ENCODE assay signal across 8 mouse cellular contexts in the genomic region with DNA sequence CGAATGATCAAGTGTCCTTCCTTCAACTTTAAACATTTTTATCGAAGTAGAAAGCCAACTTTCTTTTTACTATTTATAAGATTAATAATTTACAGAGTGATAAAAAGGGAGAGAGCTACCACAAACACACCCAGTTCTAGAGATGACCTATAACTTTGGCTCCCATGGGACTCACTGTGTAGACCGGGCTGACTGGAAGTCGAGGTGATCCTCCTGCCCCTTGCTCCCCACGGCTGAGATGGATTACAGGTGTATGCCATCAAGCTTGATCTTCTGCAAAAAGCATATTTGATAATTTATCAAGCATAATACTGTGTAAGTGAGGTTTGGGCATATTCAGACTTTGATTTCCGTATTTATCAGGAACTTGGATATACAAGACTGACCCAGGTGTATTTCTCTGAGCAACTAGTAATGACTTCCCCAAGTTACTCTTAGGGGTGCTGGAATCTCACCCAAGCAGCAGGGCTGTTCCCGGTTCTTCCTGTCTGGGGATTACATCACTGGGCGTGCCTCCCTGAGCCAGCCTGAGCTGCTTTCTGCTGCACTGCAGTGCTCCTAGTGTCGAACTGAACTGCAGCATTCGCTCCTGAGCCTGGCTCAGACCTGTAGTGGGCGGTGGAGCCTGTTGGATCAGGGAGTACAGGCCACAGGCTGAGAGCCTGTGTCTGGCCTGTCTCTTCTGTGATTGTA. TPM values are rescaled to one million over a fixed set of nuclear protein-coding genes. Genes with fewer than 3 reads are reported as not detected.
A peak's percentile ranks its signal among the peaks of the same experiment; 100 is the strongest.
DNase-seq lines count a peak whose midpoint lies in the region; ATAC-seq and TF ChIP-seq lines count a peak whose summit lies in the region.
"Had no signal": no experiment of that assay in that cellular context is flagged by ENCODE, and none has a peak within 500 bp of the region (broad histone marks: within the 10 kb centered on the region; RNA-seq: fewer than 3 reads in every experiment).

No protein-coding gene starts in this region.

- no peak overlapping the region for H3K9ac ChIP-seq in limb, embryonic 15.5 days
- no peak overlapping the region for H3K9ac ChIP-seq in midbrain, embryonic 14.5 days (replicated peaks; ENCODE audit: low read length)
- H3K9ac ChIP-seq: hindbrain, embryonic 15.5 days had no signal

- peaks cover 18% of the 10 kb centered on the region for H3K4me1 ChIP-seq in limb, embryonic 15.5 days
- peaks cover 8% of the 10 kb centered on the region for H3K4me1 ChIP-seq in midbrain, embryonic 14.5 days (ENCODE audit: control insufficient read depth, insufficient read depth, low read length)

- CTCF ChIA-PET in Patski (lab: Charles Lee), result interaction anchor here (0.9 kb wide), 1 partner anchor 94 kb away, joined by 4 read pairs; the partner anchor contains the start of gene Hsp90aa1

- POLR2A ChIA-PET in Patski (lab: Charles Lee), result interaction anchor here (1.2 kb wide), 1 partner anchor 18 kb away, joined by 3 read pairs; no protein-coding TSS in a partner anchor

- peak; percentile 95 for DNase-seq in ES-CJ7 (ENCODE audit: low read depth, low spot score)
- DNase-seq in Patski (ENCODE audit: low read depth, low spot score), result no peak
- peak; percentile 62 to 70 for DNase-seq in heart, postnatal 36 days
- peak; percentile 16 for DNase-seq in retina, postnatal 1 day
- DNase-seq in midbrain, embryonic 14.5 days, result no peak

- WGBS in limb, embryonic 15.5 days, result 64% methylated on average over 11 of the region's 11 CpGs
- 75% methylated on average over 11 of the region's 11 CpGs for WGBS in midbrain, embryonic 14.5 days

- in situ Hi-C loops in Patski (cut with MboI; ENCODE audit: low pct_unique_long_range_greater_than_20kb), result no loop called here

- H3K27ac ChIP-seq in limb, embryonic 15.5 days, result peak overlapping the region; percentile 69
- H3K27ac ChIP-seq in midbrain, embryonic 14.5 days (replicated peaks; ENCODE audit: low read depth, low read length), result no peak overlapping the region
- H3K27ac ChIP-seq: hindbrain, embryonic 15.5 days had no signal

- no peak overlapping the region for H3K4me3 ChIP-seq in limb, embryonic 15.5 days
- no peak overlapping the region for H3K4me3 ChIP-seq in midbrain, embryonic 14.5 days (replicated peaks; ENCODE audit: low read depth, low read length)
- H3K4me3 ChIP-seq: hindbrain, embryonic 15.5 days had no signal

- H3K27me3 ChIP-seq in Patski, result no peaks in the 10 kb centered on the region
- no peaks in the 10 kb centered on the region for H3K27me3 ChIP-seq in limb, embryonic 15.5 days
- H3K27me3 ChIP-seq in midbrain, embryonic 14.5 days (ENCODE audit: control insufficient read depth, insufficient read depth, low read length), result no peaks in the 10 kb centered on the region
- H3K27me3 ChIP-seq: hindbrain, embryonic 15.5 days had no signal

- intact Hi-C loops in heart, postnatal 36 days (cut with DNase I), result no loop called here

- peaks cover 28% of the 10 kb centered on the region for H3K36me3 ChIP-seq in limb, embryonic 15.5 days
- peaks cover 23% of the 10 kb centered on the region for H3K36me3 ChIP-seq in midbrain, embryonic 14.5 days (ENCODE audit: control insufficient read depth, insufficient read depth, low read length)

- no peak overlapping the region for H3K4me2 ChIP-seq in limb, embryonic 15.5 days
- no peak overlapping the region for H3K4me2 ChIP-seq in midbrain, embryonic 14.5 days (ENCODE audit: low read length)
- H3K4me2 ChIP-seq: hindbrain, embryonic 15.5 days had no signal

- ATAC-seq in Patski, result peak; percentile 85
- ATAC-seq in erythroid progenitor cell, adult 5-6 weeks (replicated peaks; ENCODE audit: low FRiP score, poor library complexity, severe bottlenecking), result peak; percentile 49; the same call in 1 of the 2 replicates
- peak; percentile 57 for ATAC-seq in limb, embryonic 15.5 days (ENCODE audit: insufficient number of reproducible peaks, low FRiP score, low TSS enrichment, low read depth)
- ATAC-seq in midbrain, embryonic 14.5 days (ENCODE audit: low FRiP score, low TSS enrichment), result no peak

- no peaks in the 10 kb centered on the region for H3K9me3 ChIP-seq in limb, embryonic 15.5 days
- no peaks in the 10 kb centered on the region for H3K9me3 ChIP-seq in midbrain, embryonic 14.5 days (ENCODE audit: control insufficient read depth, low read length)
- H3K9me3 ChIP-seq: hindbrain, embryonic 15.5 days had no signal

- TF ChIP-seq CTCF in Patski (IDR thresholded peaks at IDR 0.05), result no peak

RNA-seq across cellular contexts. Expression of gene Dync1h1, which starts 7.4 kb away (rescaled TPM):
- 188 TPM for polyA plus RNA-seq in Patski (2021)
- 66.2 and 96.2 TPM in 2 replicates for total RNA-seq in erythroid progenitor cell, adult 5-6 weeks (2015; ENCODE audit: low replicate concordance)
- total RNA-seq in erythroid progenitor cell, adult 5-6 weeks (2017; ENCODE audit: low replicate concordance), result 107 and 116 TPM in 2 replicates
- total RNA-seq in heart, postnatal 36 days (2021), result 100 to 1,000 TPM; 143 to 146 TPM
- polyA plus RNA-seq in limb, embryonic 15.5 days (2015; fragmentation: Nextera tagmentation; extraction: Ambion mirVana), result 43.2 and 47.2 TPM in 2 replicates
- polyA plus RNA-seq in midbrain, embryonic 14.5 days (2014; fragmentation: Nextera tagmentation; extraction: Ambion mirVana), result 122 and 129 TPM in 2 replicates

Comparison
In these comparisons a context has a peak if more than half of its experiments do, and no peak if none do; other contexts are left out.
1. DNase-seq: peak in ES-CJ7 (single experiment), heart, postnatal 36 days (2 of 2) and retina, postnatal 1 day (single experiment); none in Patski (single experiment) and midbrain, embryonic 14.5 days (single experiment).